Mouse (Mus musculus) spleen, adult 2 months (tissue): ENCODE results near the gene Fam163b. TPM values are rescaled to one million over a fixed set of nuclear protein-coding genes. Genes with fewer than 3 reads are reported as not detected.
A peak's percentile ranks its signal among the peaks of the same experiment; 100 is the strongest.

Source experiments
- DNase-seq, 2 experiments: peaks; one replicate each; pipeline versions ENCODE4 v3.0.0 to v3.0.0-alpha.2; 2012 to 2021; ENCODE audit warnings: low spot score in 2 of 2, low read depth in 1 of 2
- H3K27ac ChIP-seq: fragments of 200-500 bp; 2 replicates; pipeline ENCODE4 v1.5.1; 2012; ENCODE audit warnings: low read length, inconsistent platforms; ENCODE audit not compliant: insufficient read depth
- H3K27me3 ChIP-seq: fragments of 200-500 bp; 2 replicates; pipeline ENCODE4 v1.6.1; 2012; ENCODE audit warnings: mild to moderate bottlenecking, moderate library complexity, low read length, inconsistent platforms; ENCODE audit not compliant: control insufficient read depth, insufficient read depth
- H3K36me3 ChIP-seq: fragments of 200-500 bp; 2 replicates; pipeline ENCODE4 v1.6.1; 2012; ENCODE audit warnings: mild to moderate bottlenecking, low read length, inconsistent platforms; ENCODE audit not compliant: control insufficient read depth, insufficient read depth
- H3K4me1 ChIP-seq: fragments of 200-500 bp; 2 replicates; pipeline ENCODE4 v1.6.1; 2011; ENCODE audit warnings: inconsistent platforms; ENCODE audit not compliant: control insufficient read depth, insufficient read depth, insufficient read length
- H3K4me3 ChIP-seq: fragments of 200-500 bp; 2 replicates; pipeline ENCODE4 v1.5.1; 2011; ENCODE audit warnings: mild to moderate bottlenecking, inconsistent platforms; ENCODE audit not compliant: insufficient read depth, insufficient read length; ENCODE audit errors: extremely low read depth
- CTCF ChIP-seq: fragments of 200-500 bp; IDR thresholded peaks from 2 replicates; pipeline ENCODE4 v1.5.1; 2011; ENCODE audit warnings: mild to moderate bottlenecking, inconsistent platforms; ENCODE audit not compliant: insufficient read depth, insufficient read length, insufficient replicate concordance; ENCODE audit errors: extremely low read depth
- POLR2A ChIP-seq: fragments of 200-500 bp; IDR thresholded peaks from 2 replicates; pipeline ENCODE4 v1.6.1; 2011; ENCODE audit warnings: low read depth, low read length, inconsistent platforms
- WGBS: fragments of 180-500 bp; shearing (Covaris S2); methylation state at CpG from one replicate; pipeline ENCODE4 v1.1.7; 2018; 5-methylcytosine and 5-hydroxymethylcytosine counted together
- polyA plus RNA-seq: library from polyadenylated mRNA; depleted of rRNA; stranded (reverse); fragments of >200 nt; gene quantifications from 2 replicates; pipeline ENCODE4 v1.2.3, GENCODE M21; 2012

Gene Fam163b
- polyA plus RNA-seq, 1 experiment, result not detected

DNA sequence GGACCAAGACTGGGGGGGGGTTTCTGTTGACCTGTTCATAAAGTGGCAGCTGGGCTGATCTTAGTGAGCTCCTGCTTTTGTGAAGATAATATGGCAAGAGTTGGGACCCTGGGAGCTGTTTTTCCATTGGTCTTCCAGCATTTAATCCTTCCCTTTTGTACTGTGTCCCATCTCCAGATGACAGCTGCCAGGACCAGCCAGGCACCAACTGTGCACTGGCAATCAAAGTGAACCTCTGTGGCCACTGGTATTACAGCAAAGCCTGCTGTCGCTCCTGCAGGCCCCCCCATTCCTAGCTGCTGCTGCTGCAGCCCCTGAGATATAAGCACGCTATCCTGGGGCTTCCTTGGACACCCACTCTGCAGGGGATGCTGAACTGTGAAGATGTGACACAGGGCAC lies 34.1 kb downstream of the Fam163b start:
- Histone ChIP-seq H3K4me3 (no peak overlapping the region), H3K27me3 (no peaks in the 10 kb centered on the region), H3K4me1 (no peaks in the 10 kb centered on the region), H3K27ac (no peak overlapping the region), H3K36me3 (no peaks in the 10 kb centered on the region)
- TF ChIP-seq POLR2A, result no peak
- no peak for TF ChIP-seq CTCF
- 88% methylated on average over 2 of the region's 2 CpGs for WGBS
- no peak for DNase-seq

GRCm38 (mm10) chr2:27106816-27107215 lies 35.5 kb downstream of the Fam163b start:
- Histone ChIP-seq H3K27me3 (no peaks in the 10 kb centered on the region), H3K4me3 (no peak overlapping the region), H3K27ac (no peak overlapping the region), H3K36me3 (no peaks in the 10 kb centered on the region), H3K4me1 (no peaks in the 10 kb centered on the region)
- 92% methylated on average over 3 of the region's 3 CpGs for WGBS
- DNase-seq, result no peak
- TF ChIP-seq POLR2A (no peak), CTCF (no peak)

GRCm38 (mm10) chr2:27103554-27103953 lies 38.7 kb downstream of the Fam163b start:
- DNase-seq, result no peak
- Histone ChIP-seq H3K4me1 (no peaks in the 10 kb centered on the region), H3K27me3 (no peaks in the 10 kb centered on the region), H3K4me3 (no peak overlapping the region), H3K36me3 (no peaks in the 10 kb centered on the region), H3K27ac (no peak overlapping the region)
- 88% methylated on average over 7 of the region's 7 CpGs for WGBS
- TF ChIP-seq CTCF, result no peak
- TF ChIP-seq POLR2A, result no peak

DNA sequence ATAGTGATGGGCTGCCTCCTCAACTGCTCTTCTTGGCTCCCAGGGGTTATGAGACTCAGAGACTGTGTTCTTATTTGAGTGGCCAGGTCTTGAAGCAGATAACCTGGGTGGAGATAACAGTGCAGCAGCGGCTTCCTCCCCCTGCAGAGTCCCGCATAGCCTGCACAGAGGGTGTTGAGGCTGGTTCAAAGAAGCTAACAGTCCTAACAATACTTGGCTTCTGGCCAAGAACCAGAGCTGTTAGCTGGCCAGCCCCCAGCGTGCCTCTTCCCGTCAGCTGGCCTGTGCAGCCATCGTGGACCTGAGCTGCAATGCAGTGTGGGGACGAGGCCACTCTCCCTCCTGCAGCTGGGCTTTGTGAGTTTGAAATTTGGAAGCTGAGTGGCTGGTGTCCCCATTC lies 44.5 kb downstream of the Fam163b start:
- H3K27ac ChIP-seq, result no peak overlapping the region
- TF ChIP-seq POLR2A (no peak), CTCF (no peak)
- 9% methylated on average over 6 of the region's 6 CpGs for WGBS
- peaks cover 11% of the 10 kb centered on the region; the same call in 1 of the 2 replicates for H3K4me1 ChIP-seq
- no peaks in the 10 kb centered on the region for H3K36me3 ChIP-seq
- no peak overlapping the region for H3K4me3 ChIP-seq
- H3K27me3 ChIP-seq, result no peaks in the 10 kb centered on the region
- peak in 1 of 2 experiments; percentile 19 for DNase-seq

DNA sequence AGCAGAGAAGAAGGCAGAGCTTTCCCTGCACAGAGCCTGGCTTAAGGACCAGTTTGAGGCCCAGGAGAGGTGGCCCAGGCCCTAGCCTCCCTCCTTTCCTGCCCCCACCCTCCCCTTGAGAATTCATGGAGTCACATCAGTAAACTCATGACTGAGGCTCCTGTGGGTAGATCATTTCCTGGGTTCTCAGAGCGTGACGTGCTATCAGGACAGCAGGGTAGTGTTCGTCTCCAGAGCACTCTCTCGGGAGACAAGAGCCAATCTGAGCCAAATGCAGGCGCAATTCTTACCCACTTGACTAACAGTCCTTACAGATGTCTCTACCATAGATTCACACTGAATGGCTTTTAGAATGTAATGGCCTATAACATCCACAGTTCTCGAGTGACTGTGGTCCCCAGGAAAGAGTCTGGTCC lies 45.0 kb downstream of the Fam163b start:
- no peak overlapping the region for H3K27ac ChIP-seq
- 25% methylated on average over 6 of the region's 6 CpGs for WGBS
- no peaks in the 10 kb centered on the region for H3K36me3 ChIP-seq
- H3K4me1 ChIP-seq, result peaks cover 11% of the 10 kb centered on the region; the same call in 1 of the 2 replicates
- no peak overlapping the region for H3K4me3 ChIP-seq
- no peak for TF ChIP-seq POLR2A
- peak in 1 of 2 experiments; percentile 14 for DNase-seq
- H3K27me3 ChIP-seq, result no peaks in the 10 kb centered on the region

DNA sequence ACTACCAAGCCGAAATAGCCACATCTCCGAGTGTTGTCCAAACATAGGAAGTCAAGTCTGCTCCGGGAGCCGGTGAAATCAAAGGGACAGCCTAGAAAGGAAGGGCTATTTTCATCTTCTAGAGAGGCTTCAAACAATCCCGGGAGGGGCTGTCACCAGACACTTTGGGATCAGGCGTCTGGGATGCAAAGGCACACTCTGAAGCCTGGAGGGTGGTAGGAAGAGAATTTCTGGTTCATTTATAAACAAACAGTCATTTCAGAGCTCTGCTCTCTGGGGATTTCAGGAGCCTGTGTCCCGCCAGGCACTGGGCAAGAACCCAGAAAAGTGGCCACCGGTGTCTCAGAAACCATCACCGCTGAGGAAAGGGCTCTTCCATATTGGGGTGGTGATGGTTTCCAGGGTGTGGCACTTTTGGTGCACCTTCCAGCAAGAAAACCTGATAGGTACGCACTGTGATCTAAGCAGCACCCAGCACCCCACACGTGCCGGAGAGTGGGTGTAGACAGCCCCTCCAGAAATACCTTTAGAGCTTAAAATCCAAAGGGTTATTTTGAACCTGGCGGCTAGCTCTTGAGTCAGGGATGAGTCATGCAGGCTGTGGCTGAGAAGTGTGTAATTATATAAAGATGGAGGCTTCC lies 45.8 kb downstream of the Fam163b start:
- Histone ChIP-seq H3K36me3 (no peaks in the 10 kb centered on the region), H3K4me1 (peaks cover 11% of the 10 kb centered on the region; the same call in 1 of the 2 replicates), H3K27me3 (no peaks in the 10 kb centered on the region), H3K4me3 (no peak overlapping the region), H3K27ac (no peak overlapping the region)
- WGBS, result 77% methylated on average over 13 of the region's 13 CpGs
- TF ChIP-seq POLR2A, result no peak
- TF ChIP-seq CTCF, result no peak
- no peak for DNase-seq

DNA sequence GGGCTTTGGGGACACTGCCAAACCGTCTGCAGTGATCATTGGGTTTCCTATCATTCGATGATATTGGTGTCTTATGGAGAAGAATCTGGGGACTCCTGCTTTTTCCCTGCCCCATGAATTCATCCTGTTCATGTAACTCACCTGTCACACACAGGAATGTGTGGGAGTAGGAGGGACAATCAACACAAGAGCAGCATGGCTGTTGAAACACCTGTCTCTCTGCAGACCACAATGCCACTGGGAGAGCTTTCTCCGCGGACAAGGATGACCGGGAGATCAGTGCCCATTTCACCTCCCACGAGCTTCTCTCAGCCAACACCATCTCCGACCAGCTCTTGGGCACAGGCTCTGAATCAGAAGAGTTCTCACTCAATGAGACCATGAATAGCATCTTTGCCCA lies 47.1 kb downstream of the Fam163b start:
- no peaks in the 10 kb centered on the region for H3K36me3 ChIP-seq
- WGBS, result 96% methylated on average over 7 of the region's 7 CpGs
- no peak overlapping the region for H3K27ac ChIP-seq
- H3K27me3 ChIP-seq, result no peaks in the 10 kb centered on the region
- TF ChIP-seq CTCF, result no peak
- no peak for TF ChIP-seq POLR2A
- H3K4me1 ChIP-seq, result peaks cover 11% of the 10 kb centered on the region; the same call in 1 of the 2 replicates
- no peak overlapping the region for H3K4me3 ChIP-seq
- no peak for DNase-seq

- Histone ChIP-seq H3K4me1 (no peaks in the 10 kb centered on the region; the same call in 1 of the 2 replicates), H3K4me3 (no peak overlapping the region), H3K27ac (no peak overlapping the region), H3K27me3 (no peaks in the 10 kb centered on the region), H3K36me3 (no peaks in the 10 kb centered on the region)
- no peak for DNase-seq
- no peak for TF ChIP-seq POLR2A
- TF ChIP-seq CTCF, result no peak
- 61% methylated on average over 1 of the region's 1 CpGs for WGBS
These were observed 53.1 kb downstream of the Fam163b start for GRCm38 (mm10) chr2:27089238-27089637.
